Mouse (Mus musculus): ENCODE results near the gene Arfgap2. TPM values are rescaled to one million over a fixed set of nuclear protein-coding genes. Genes with fewer than 3 reads are reported as not detected.

The Arfgap2 gene
- polyA plus RNA-seq, 1 experiment = 93.9 TPM

DNA sequence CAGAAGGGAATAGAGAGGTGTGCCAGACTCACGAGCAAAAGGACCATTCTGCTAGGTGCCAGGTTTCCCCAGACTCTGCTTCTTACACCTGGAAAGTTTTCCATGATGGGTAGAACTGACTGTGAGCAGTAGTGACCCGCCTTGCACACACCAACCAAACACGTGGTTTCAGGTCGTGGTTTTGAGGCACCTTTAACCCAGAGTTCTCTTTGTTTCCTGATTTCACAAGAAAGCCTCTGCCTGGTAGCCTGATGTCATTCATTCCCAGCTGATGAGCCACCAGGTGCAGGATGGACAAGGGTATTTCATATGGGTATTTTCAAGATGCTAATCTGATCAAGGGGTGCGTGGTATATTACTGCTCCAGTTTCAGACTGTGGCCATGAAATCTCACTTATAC lies 22.2 kb upstream of the Arfgap2 start:
- DNase-seq = no peak
- no peak overlapping the region for H3K27ac ChIP-seq (ENCODE audit: control insufficient read depth, insufficient read depth, low read length)

DNA sequence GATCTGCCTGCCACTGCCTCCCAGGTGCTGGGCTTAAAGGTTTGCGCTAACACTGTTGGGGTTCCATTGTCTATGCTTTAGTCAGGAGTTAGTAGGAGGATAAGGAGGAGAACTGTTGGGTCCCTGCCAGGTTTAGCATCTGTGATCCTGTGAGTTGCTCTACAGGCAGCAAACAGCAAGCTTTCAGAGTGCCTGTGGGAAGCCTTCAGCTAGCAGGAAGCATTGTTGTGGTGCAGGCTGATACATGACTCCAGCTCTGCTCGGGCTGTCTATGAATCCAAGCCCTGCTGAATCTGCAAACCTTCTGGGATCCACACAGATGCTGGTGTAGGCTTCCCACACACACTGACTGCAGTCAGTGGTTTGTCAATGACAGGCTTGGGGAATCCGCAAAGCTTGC lies 21.4 kb upstream of the Arfgap2 start:
- WGBS = 76% methylated on average over 3 of the region's 3 CpGs
- TF ChIP-seq POLR2A (IDR thresholded peaks at IDR 0.05; ENCODE audit: control insufficient read depth, extremely low read depth, insufficient read depth, low read length, poor library complexity) (no peak), CTCF (IDR thresholded peaks at IDR 0.05; ENCODE audit: borderline replicate concordance, control insufficient read depth, extremely low read depth, insufficient read depth, low read length, poor library complexity) (no peak)
- Histone ChIP-seq H3K4me1 (replicated peaks; ENCODE audit: control insufficient read depth, insufficient read depth, low read length) (peaks cover 9% of the 10 kb centered on the region), H3K27ac (ENCODE audit: control insufficient read depth, insufficient read depth, low read length) (no peak overlapping the region), H3K36me3 (ENCODE audit: control insufficient read depth, insufficient read depth, low read length) (no peaks in the 10 kb centered on the region), H3K4me3 (ENCODE audit: control insufficient read depth, insufficient read depth, low read length) (no peak overlapping the region), H3K27me3 (ENCODE audit: control insufficient read depth, insufficient read depth, low read length) (no peaks in the 10 kb centered on the region)
- DNase-seq = no peak

More for the DNA sequence above, 22.2 kb upstream of the Arfgap2 start:
- Histone ChIP-seq H3K27me3 (ENCODE audit: control insufficient read depth, insufficient read depth, low read length) (no peaks in the 10 kb centered on the region), H3K4me1 (replicated peaks; ENCODE audit: control insufficient read depth, insufficient read depth, low read length) (peaks cover 9% of the 10 kb centered on the region), H3K36me3 (ENCODE audit: control insufficient read depth, insufficient read depth, low read length) (no peaks in the 10 kb centered on the region), H3K4me3 (ENCODE audit: control insufficient read depth, insufficient read depth, low read length) (no peak overlapping the region)
- WGBS = 11% methylated on average over 5 of the region's 5 CpGs
- TF ChIP-seq POLR2A (IDR thresholded peaks at IDR 0.05; ENCODE audit: control insufficient read depth, extremely low read depth, insufficient read depth, low read length, poor library complexity) = no peak
- no peak for TF ChIP-seq CTCF (IDR thresholded peaks at IDR 0.05; ENCODE audit: borderline replicate concordance, control insufficient read depth, extremely low read depth, insufficient read depth, low read length, poor library complexity)

DNA sequence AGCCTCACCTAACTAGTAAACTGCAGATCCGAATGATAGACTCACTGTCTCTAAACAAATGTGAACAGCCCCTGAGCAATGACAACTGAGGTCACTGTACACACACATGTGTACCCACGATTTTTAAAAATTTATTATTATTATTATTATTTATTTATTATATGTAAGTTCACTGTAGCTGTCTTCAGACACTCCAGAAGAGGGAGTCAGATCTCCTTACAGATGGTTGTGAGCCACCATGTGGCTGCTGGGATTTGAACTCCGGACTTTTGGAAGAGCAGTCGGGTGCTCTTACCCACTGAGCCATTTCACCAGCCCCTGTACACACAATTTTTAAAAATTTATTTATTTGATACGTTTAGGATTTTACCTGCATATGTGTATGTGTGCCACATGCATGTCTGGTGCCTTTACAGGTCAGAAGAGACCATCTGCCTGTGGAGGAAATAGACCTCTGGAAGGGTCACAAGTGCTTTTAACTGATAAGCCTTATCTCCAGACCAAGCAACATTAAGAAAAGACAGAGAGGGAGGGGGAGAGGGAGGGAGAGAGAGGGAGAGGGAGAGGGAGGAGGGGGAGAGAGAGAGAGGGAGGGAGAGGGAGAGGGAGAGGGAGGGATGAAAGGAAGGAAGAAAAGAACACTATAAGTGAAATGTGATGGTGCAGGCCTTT lies 20.1 kb upstream of the Arfgap2 start:
- H3K4me3 ChIP-seq (ENCODE audit: control insufficient read depth, insufficient read depth, low read length) = no peak overlapping the region
- H3K27ac ChIP-seq (ENCODE audit: control insufficient read depth, insufficient read depth, low read length) = no peak overlapping the region
- no peak for DNase-seq
- no peak for TF ChIP-seq POLR2A (IDR thresholded peaks at IDR 0.05; ENCODE audit: control insufficient read depth, extremely low read depth, insufficient read depth, low read length, poor library complexity)
- no peak for TF ChIP-seq CTCF (IDR thresholded peaks at IDR 0.05; ENCODE audit: borderline replicate concordance, control insufficient read depth, extremely low read depth, insufficient read depth, low read length, poor library complexity)
- 86% methylated on average over 5 of the region's 5 CpGs for WGBS
- peaks cover 9% of the 10 kb centered on the region for H3K4me1 ChIP-seq (replicated peaks; ENCODE audit: control insufficient read depth, insufficient read depth, low read length)
- no peaks in the 10 kb centered on the region for H3K36me3 ChIP-seq (ENCODE audit: control insufficient read depth, insufficient read depth, low read length)
- no peaks in the 10 kb centered on the region for H3K27me3 ChIP-seq (ENCODE audit: control insufficient read depth, insufficient read depth, low read length)

DNA sequence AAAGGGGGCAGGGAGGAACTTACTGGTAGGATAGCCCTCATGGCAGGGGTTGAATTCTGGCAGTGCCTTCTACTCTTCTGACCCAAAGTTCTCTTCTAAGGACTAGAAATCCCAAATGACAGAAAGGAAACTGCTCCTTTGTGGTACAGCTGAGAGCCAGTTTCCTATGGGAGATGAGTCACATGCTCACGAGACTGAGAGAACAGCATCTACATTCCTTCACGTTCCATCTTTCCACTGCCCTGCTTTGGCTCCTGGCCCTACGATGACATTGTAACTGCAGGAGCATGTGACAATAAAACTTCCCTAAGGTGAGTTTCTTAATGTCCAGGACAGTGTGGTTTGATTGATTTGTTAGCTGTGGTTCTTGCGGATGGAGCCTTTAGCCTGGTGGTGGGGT lies 16.4 kb upstream of the Arfgap2 start:
- no peak for TF ChIP-seq CTCF (IDR thresholded peaks at IDR 0.05; ENCODE audit: borderline replicate concordance, control insufficient read depth, extremely low read depth, insufficient read depth, low read length, poor library complexity)
- TF ChIP-seq POLR2A (IDR thresholded peaks at IDR 0.05; ENCODE audit: control insufficient read depth, extremely low read depth, insufficient read depth, low read length, poor library complexity) = no peak
- H3K4me3 ChIP-seq (ENCODE audit: control insufficient read depth, insufficient read depth, low read length) = no peak overlapping the region
- H3K36me3 ChIP-seq (ENCODE audit: control insufficient read depth, insufficient read depth, low read length) = no peaks in the 10 kb centered on the region
- no peaks in the 10 kb centered on the region; the same call in 1 of the 2 replicates for H3K27me3 ChIP-seq (ENCODE audit: control insufficient read depth, insufficient read depth, low read length)
- H3K4me1 ChIP-seq (replicated peaks; ENCODE audit: control insufficient read depth, insufficient read depth, low read length) = peaks cover 5% of the 10 kb centered on the region
- H3K27ac ChIP-seq (ENCODE audit: control insufficient read depth, insufficient read depth, low read length) = no peak overlapping the region
- 95% methylated on average over 4 of the region's 4 CpGs for WGBS
- no peak for DNase-seq

DNA sequence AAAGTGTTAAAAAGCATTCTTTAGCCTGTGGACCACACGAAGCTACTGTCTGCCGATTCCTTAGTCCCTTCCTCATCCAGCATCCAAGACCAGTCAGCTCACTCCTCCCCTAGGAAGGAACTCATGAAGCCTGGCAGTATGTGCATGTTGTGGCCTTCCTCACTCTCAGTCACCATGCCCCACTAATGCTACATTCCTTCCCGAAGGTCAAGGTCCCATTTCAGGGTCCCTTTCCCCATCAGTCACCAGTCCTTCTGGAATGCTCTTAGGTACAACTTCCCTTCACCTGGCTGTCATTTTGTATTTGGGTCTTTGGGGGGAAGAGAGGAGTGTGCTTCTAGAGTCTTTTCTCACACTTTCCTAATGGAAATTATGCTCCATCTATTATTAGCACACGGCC lies 12.8 kb upstream of the Arfgap2 start:
- TF ChIP-seq CTCF (IDR thresholded peaks at IDR 0.05; ENCODE audit: borderline replicate concordance, control insufficient read depth, extremely low read depth, insufficient read depth, low read length, poor library complexity) (no peak), POLR2A (IDR thresholded peaks at IDR 0.05; ENCODE audit: control insufficient read depth, extremely low read depth, insufficient read depth, low read length, poor library complexity) (no peak)
- no peak for DNase-seq
- H3K4me1 ChIP-seq (replicated peaks; ENCODE audit: control insufficient read depth, insufficient read depth, low read length) = peaks cover 16% of the 10 kb centered on the region
- peaks cover 21% of the 10 kb centered on the region for H3K27me3 ChIP-seq (ENCODE audit: control insufficient read depth, insufficient read depth, low read length)
- no peak overlapping the region for H3K27ac ChIP-seq (ENCODE audit: control insufficient read depth, insufficient read depth, low read length)
- H3K4me3 ChIP-seq (ENCODE audit: control insufficient read depth, insufficient read depth, low read length) = no peak overlapping the region
- 87% methylated on average over 4 of the region's 4 CpGs for WGBS
- no peaks in the 10 kb centered on the region for H3K36me3 ChIP-seq (ENCODE audit: control insufficient read depth, insufficient read depth, low read length)

DNA sequence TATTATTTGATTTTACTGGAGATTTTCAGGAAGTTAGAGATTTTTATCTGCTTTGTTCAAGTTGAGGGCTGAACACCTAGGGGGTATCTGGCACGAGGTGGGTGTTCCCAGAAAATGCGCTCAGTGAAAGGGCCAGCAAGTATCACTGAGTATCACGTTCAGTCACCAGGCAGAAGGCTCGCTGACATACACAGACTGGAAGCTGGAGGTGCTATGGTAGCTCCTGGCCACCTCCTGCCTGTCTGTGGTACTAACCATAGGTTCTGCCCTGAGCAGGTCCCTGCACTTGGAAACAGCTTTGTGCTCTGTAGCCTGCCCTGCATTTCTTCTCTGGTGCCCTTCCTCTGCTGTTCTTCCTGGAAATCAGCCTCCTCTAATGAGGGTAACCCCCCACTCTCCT lies 12.3 kb upstream of the Arfgap2 start:
- peaks cover 26% of the 10 kb centered on the region for H3K27me3 ChIP-seq (ENCODE audit: control insufficient read depth, insufficient read depth, low read length)
- H3K36me3 ChIP-seq (ENCODE audit: control insufficient read depth, insufficient read depth, low read length) = no peaks in the 10 kb centered on the region
- TF ChIP-seq CTCF (IDR thresholded peaks at IDR 0.05; ENCODE audit: borderline replicate concordance, control insufficient read depth, extremely low read depth, insufficient read depth, low read length, poor library complexity) (no peak), POLR2A (IDR thresholded peaks at IDR 0.05; ENCODE audit: control insufficient read depth, extremely low read depth, insufficient read depth, low read length, poor library complexity) (no peak)
- no peak overlapping the region for H3K27ac ChIP-seq (ENCODE audit: control insufficient read depth, insufficient read depth, low read length)
- H3K4me3 ChIP-seq (ENCODE audit: control insufficient read depth, insufficient read depth, low read length) = no peak overlapping the region
- 70% methylated on average over 4 of the region's 4 CpGs for WGBS
- no peak for DNase-seq
- H3K4me1 ChIP-seq (replicated peaks; ENCODE audit: control insufficient read depth, insufficient read depth, low read length) = peaks cover 21% of the 10 kb centered on the region

All from thymus, adult 2 months (tissue).